Mouse (Mus musculus) liver, embryonic 14.5 days (tissue): ENCODE measurements at regions not wholly inside any gene's neighbourhood (a gene's known extent, or its start where the extent isn't known, plus 50 kb on each side); places are given as distances from the start of the nearest gene placed in this dataset.

Experiments used
- ATAC-seq: fragments of 200-750 bp; cut with Nextera tagmentation; 2 replicates; pipeline ENCODE4 v1.8.0; 2017; ENCODE audit warnings: moderate number of reproducible peaks, mild to moderate bottlenecking, moderate library complexity; ENCODE audit not compliant: insufficient read depth
- DNase-seq, 3 experiments: peaks; one replicate each; pipeline ENCODE4 v3.0.0-alpha.2; 2012 to 2013; ENCODE audit warnings: low read depth in 3 of 3, low spot score in 3 of 3
- H3K27ac ChIP-seq: fragments of 300-500 bp; sonication (generic); 2 replicates; pipeline ENCODE4 v1.5.1; 2014; ENCODE audit warnings: moderate library complexity, mild to moderate bottlenecking, control low read depth, inconsistent platforms
- H3K27me3 ChIP-seq: fragments of 300-500 bp; sonication (generic); 2 replicates; pipeline ENCODE4 v1.6.1; 2014; ENCODE audit warnings: mild to moderate bottlenecking, low read length, moderate library complexity; ENCODE audit not compliant: control insufficient read depth, insufficient read depth
- H3K36me3 ChIP-seq: fragments of 300-500 bp; sonication (generic); replicated peaks from 2 replicates; pipeline ENCODE4 v1.6.1; 2014; ENCODE audit warnings: low read depth; ENCODE audit not compliant: control insufficient read depth, insufficient read depth
- H3K4me1 ChIP-seq, 2 experiments: fragments of 200-500 bp in 1 of 2; fragments of 300-500 bp in 1 of 2; sonication (generic) in 1 of 2; replicated peaks; 2 replicates each; pipeline ENCODE4 v1.6.1; 2012 to 2014; ENCODE audit warnings: antibody characterized with exemption in 1 of 2, inconsistent platforms in 1 of 2, low read length in 1 of 2; ENCODE audit not compliant: control insufficient read depth in 2 of 2, insufficient read depth in 2 of 2
- H3K4me2 ChIP-seq: fragments of 300-500 bp; sonication (generic); 2 replicates; pipeline ENCODE4 v1.6.1; 2014; ENCODE audit warnings: low read depth, mild to moderate bottlenecking, control low read depth, moderate library complexity
- H3K4me3 ChIP-seq, 2 experiments: fragments of 200-500 bp in 1 of 2; fragments of 300-500 bp in 1 of 2; sonication (generic) in 1 of 2; 2 replicates each; pipeline ENCODE4 v1.5.1; 2012 to 2014; ENCODE audit warnings: low read depth in 2 of 2, low read length in 2 of 2, mild to moderate bottlenecking in 2 of 2, control low read depth in 1 of 2, inconsistent platforms in 1 of 2, moderate library complexity in 1 of 2; ENCODE audit not compliant: insufficient read depth in 1 of 2
- H3K9ac ChIP-seq: fragments of 300-500 bp; sonication (generic); replicated peaks from 2 replicates; pipeline ENCODE4 v1.6.1; 2014; ENCODE audit warnings: mild to moderate bottlenecking, control low read depth, moderate library complexity
- H3K9me3 ChIP-seq: fragments of 300-500 bp; sonication (generic); 2 replicates; pipeline ENCODE4 v1.6.1; 2016; ENCODE audit warnings: low read length, mixed read lengths; ENCODE audit not compliant: control insufficient read depth
- CTCF ChIP-seq: IDR thresholded peaks from 2 replicates; pipeline ENCODE4 v1.5.1; 2016; ENCODE audit warnings: antibody characterized with exemption, low read depth, control low read depth
- EP300 ChIP-seq: IDR thresholded peaks from 2 replicates; pipeline ENCODE4 v1.6.1; 2016; ENCODE audit warnings: antibody characterized with exemption, low read depth
- WGBS: fragments of 180-500 bp; shearing (Covaris S2); extraction: QIAGEN DNeasy Blood & Tissue Kit; methylation state at CpG from one replicate; pipeline ENCODE4 v1.1.7; 2014; ENCODE audit not compliant: insufficient replicate concordance; 5-methylcytosine and 5-hydroxymethylcytosine counted together

DNA sequence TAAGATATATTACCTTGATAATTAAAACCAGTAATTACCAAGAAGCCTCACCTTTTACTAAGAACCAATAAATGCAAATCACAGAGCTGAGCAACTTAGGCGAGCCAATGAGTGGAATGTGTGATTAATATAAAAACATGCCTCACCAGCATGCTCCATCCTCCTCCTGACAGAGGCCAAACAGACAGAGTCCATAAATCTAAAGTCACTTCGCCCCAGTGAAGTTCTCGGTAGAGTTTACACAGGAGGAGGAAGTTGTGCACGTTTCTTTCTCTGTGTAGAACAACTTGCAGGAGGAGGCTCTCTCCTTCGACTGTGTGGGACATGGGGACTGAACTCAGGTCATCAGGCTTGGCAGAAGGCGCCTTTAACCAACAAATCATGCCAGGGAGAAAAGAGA is 139.5 kb upstream of the Cops8 start:
- H3K9me3 ChIP-seq: no peaks in the 10 kb centered on the region
- no peaks in the 10 kb centered on the region for H3K4me1 ChIP-seq
- H3K9ac ChIP-seq: no peak overlapping the region
- H3K27ac ChIP-seq: no peak overlapping the region
- no peak overlapping the region for H3K4me3 ChIP-seq
- 40% methylated on average over 6 of the region's 6 CpGs for WGBS
- H3K36me3 ChIP-seq: no peaks in the 10 kb centered on the region
- DNase-seq (no peak), ATAC-seq (no peak)
- H3K4me2 ChIP-seq: no peak overlapping the region
- no peak for TF ChIP-seq CTCF
- no peaks in the 10 kb centered on the region for H3K27me3 ChIP-seq

- Histone ChIP-seq H3K4me2 (no peak overlapping the region), H3K36me3 (no peaks in the 10 kb centered on the region), H3K4me1 (no peaks in the 10 kb centered on the region), H3K9me3 (no peaks in the 10 kb centered on the region), H3K27me3 (no peaks in the 10 kb centered on the region), H3K27ac (no peak overlapping the region), H3K4me3 (no peak overlapping the region), H3K9ac (no peak overlapping the region)
- no peak for ATAC-seq
- DNase-seq: no peak
- no peak for TF ChIP-seq EP300
- no peak for TF ChIP-seq CTCF
- 54% methylated on average over 9 of the region's 9 CpGs for WGBS
Observed at GRCm38 (mm10) chr1:90467646-90468045, 135.1 kb upstream of the Cops8 start.

GRCm38 (mm10) chr1:90470996-90471395 is 131.8 kb upstream of the Cops8 start:
- Histone ChIP-seq H3K36me3 (no peaks in the 10 kb centered on the region), H3K4me2 (no peak overlapping the region), H3K9ac (no peak overlapping the region), H3K9me3 (no peaks in the 10 kb centered on the region), H3K27ac (no peak overlapping the region), H3K4me3 (no peak overlapping the region), H3K4me1 (no peaks in the 10 kb centered on the region), H3K27me3 (no peaks in the 10 kb centered on the region)
- no peak for DNase-seq
- no peak for ATAC-seq
- 66% methylated on average over 10 of the region's 10 CpGs for WGBS
- TF ChIP-seq CTCF: no peak
- TF ChIP-seq EP300: no peak

GRCm38 (mm10) chr1:90471806-90472205 is 131.0 kb upstream of the Cops8 start:
- no peaks in the 10 kb centered on the region for H3K36me3 ChIP-seq
- H3K27ac ChIP-seq: no peak overlapping the region
- ATAC-seq (no peak), DNase-seq (no peak)
- no peaks in the 10 kb centered on the region for H3K4me1 ChIP-seq
- H3K27me3 ChIP-seq: no peaks in the 10 kb centered on the region
- H3K9ac ChIP-seq: no peak overlapping the region
- TF ChIP-seq EP300 (no peak), CTCF (peak; percentile 14; the same call in 1 of the 2 replicates)
- WGBS: 74% methylated on average over 13 of the region's 13 CpGs
- no peak overlapping the region for H3K4me2 ChIP-seq
- no peak overlapping the region for H3K4me3 ChIP-seq
- H3K9me3 ChIP-seq: no peaks in the 10 kb centered on the region

DNA sequence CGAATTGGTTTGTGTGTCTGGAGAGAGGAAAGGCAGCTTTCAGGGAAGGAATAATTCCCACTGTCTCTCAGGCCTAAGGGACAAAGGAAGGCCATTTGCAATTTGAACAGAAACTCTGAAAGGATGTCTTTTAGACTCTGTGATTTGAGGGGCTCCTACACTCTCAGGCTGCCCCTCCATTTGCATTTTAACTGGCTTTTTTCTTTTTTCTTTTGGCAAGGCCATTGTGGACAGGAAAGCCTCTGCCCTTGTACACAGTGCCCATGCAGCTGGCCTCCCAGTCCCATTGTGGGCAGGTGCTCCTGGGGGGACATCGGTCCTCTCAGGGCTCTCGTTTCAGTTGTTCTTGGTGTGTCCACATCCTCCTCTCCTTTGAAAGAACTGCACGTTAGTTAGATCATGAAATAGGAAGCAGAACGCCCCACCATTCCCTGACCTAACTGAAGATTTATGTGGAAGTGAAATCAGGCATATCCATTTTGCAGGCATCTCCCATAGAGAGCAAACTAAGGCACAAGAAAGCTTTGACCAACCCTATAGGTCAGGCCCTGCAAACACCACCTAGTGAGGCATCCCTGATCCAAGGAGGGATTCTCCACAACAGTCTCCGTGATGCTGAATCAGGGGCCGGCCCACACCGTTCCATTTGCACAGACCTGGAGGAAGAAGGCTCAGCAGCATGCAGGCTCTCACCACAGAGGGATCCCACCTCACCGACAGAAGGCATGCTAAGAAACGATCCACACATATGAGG is 127.5 kb upstream of the Cops8 start:
- 62% methylated on average over 10 of the region's 10 CpGs for WGBS
- Histone ChIP-seq H3K27ac (no peak overlapping the region), H3K4me1 (no peaks in the 10 kb centered on the region), H3K4me2 (no peak overlapping the region), H3K36me3 (no peaks in the 10 kb centered on the region), H3K27me3 (no peaks in the 10 kb centered on the region), H3K9ac (no peak overlapping the region), H3K4me3 (no peak overlapping the region), H3K9me3 (no peaks in the 10 kb centered on the region)
- no peak for DNase-seq
- no peak for ATAC-seq
- TF ChIP-seq CTCF (no peak), EP300 (no peak)
